Mouse (Mus musculus): ENCODE data around the gene Acp7. TPM values are rescaled to one million over a fixed set of nuclear protein-coding genes. Genes with fewer than 3 reads are reported as not detected.
A peak's percentile ranks its signal among the peaks of the same experiment; 100 is the strongest.

Gene Acp7
- polyA plus RNA-seq, 1 experiment from 2014 or later: not detected

GRCm38 (mm10) chr7:28645947-28646475 lies 14.9 kb upstream of the Acp7 start:
- no peak overlapping the region for H3K4me2 ChIP-seq (ENCODE audit: low read depth, low read length)
- no peaks in the 10 kb centered on the region for H3K27me3 ChIP-seq (ENCODE audit: insufficient read depth, low read length)
- H3K9ac ChIP-seq (replicated peaks): no peak overlapping the region
- no peaks in the 10 kb centered on the region for H3K36me3 ChIP-seq (replicated peaks; ENCODE audit: insufficient read depth, low read length)
- H3K4me1 ChIP-seq (ENCODE audit: insufficient read depth): no peaks in the 10 kb centered on the region
- 63% methylated on average over 2 of the region's 2 CpGs for WGBS (ENCODE audit: insufficient replicate concordance)
- no peaks in the 10 kb centered on the region for H3K9me3 ChIP-seq (ENCODE audit: low read length)
- peak; percentile 96 for ATAC-seq
- H3K4me3 ChIP-seq (ENCODE audit: low read depth, low read length): no peak overlapping the region
- peak; percentile 35 for DNase-seq
- peak overlapping the region; percentile 50; the same call in 1 of the 2 replicates for H3K27ac ChIP-seq (ENCODE audit: low read depth)
- TF ChIP-seq EP300 (IDR thresholded peaks at IDR 0.05; ENCODE audit: low read depth) (peak; percentile 85), CTCF (IDR thresholded peaks at IDR 0.05; ENCODE audit: low read depth) (no peak)

DNA sequence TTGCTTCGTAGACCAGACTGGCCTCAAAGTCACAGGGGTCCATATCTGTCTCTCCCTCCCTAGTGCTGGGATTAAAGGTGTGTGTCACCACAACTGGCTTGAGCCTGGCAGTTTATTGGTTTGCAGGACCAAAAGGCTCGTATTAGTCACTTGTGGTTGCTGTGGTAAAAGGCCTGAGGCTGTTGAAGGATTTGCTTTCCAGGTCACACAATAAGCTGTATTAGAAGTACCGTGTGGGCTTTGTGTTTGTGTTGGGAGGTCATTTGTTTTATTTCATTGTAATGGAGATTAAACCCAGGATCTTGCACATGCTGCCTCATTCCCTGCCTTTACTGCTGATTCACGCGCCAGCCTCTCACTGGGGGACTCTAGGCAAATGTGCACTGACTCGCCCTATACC lies 14.2 kb upstream of the Acp7 start:
- H3K27ac ChIP-seq (ENCODE audit: low read depth): 0 out of 2 replicates have a peak overlapping the region, but pooled peaks have one; percentile 41
- no peaks in the 10 kb centered on the region for H3K9me3 ChIP-seq (ENCODE audit: low read length)
- TF ChIP-seq EP300 (IDR thresholded peaks at IDR 0.05; ENCODE audit: low read depth) (no peak), CTCF (IDR thresholded peaks at IDR 0.05; ENCODE audit: low read depth) (no peak)
- no peak overlapping the region for H3K4me3 ChIP-seq (ENCODE audit: low read depth, low read length)
- H3K4me1 ChIP-seq (ENCODE audit: insufficient read depth): no peaks in the 10 kb centered on the region
- WGBS (ENCODE audit: insufficient replicate concordance): 80% methylated on average over 6 of the region's 6 CpGs
- H3K4me2 ChIP-seq (ENCODE audit: low read depth, low read length): no peak overlapping the region
- H3K9ac ChIP-seq (replicated peaks): no peak overlapping the region
- H3K27me3 ChIP-seq (ENCODE audit: insufficient read depth, low read length): no peaks in the 10 kb centered on the region
- ATAC-seq (no peak), DNase-seq (no peak)
- no peaks in the 10 kb centered on the region for H3K36me3 ChIP-seq (replicated peaks; ENCODE audit: insufficient read depth, low read length)

DNA sequence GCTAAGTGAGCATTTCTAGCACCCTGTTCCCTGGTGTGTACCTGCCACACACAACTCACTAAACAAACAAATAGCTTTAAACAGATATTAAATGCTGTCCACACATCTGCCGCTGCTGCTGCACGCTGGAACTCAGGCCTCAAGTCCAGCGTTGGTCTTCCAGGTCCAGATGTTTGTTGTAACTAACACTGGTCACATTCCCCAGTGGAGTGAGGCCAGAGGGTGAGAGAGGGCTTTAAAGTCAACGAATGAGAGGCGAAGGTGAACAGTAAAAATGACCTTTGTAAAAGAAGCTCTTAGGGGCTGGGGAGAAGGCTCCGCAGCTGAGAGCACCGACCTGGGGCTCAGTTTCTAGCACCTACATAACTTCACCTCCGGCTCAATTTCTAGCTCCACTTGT lies 10.4 kb upstream of the Acp7 start:
- Histone ChIP-seq H3K9me3 (ENCODE audit: low read length) (no peaks in the 10 kb centered on the region), H3K9ac (replicated peaks) (no peak overlapping the region), H3K4me1 (ENCODE audit: insufficient read depth) (0 out of 2 replicates have a peak, but pooled peaks cover 2% of the 10 kb centered on the region), H3K4me3 (ENCODE audit: low read depth, low read length) (no peak overlapping the region), H3K27me3 (ENCODE audit: insufficient read depth, low read length) (no peaks in the 10 kb centered on the region), H3K27ac (ENCODE audit: low read depth) (no peak overlapping the region), H3K36me3 (replicated peaks; ENCODE audit: insufficient read depth, low read length) (no peaks in the 10 kb centered on the region), H3K4me2 (ENCODE audit: low read depth, low read length) (no peak overlapping the region)
- 64% methylated on average over 8 of the region's 8 CpGs for WGBS (ENCODE audit: insufficient replicate concordance)
- no peak for TF ChIP-seq EP300 (IDR thresholded peaks at IDR 0.05; ENCODE audit: low read depth)
- TF ChIP-seq CTCF (IDR thresholded peaks at IDR 0.05; ENCODE audit: low read depth): no peak
- no peak for ATAC-seq
- DNase-seq: no peak

DNA sequence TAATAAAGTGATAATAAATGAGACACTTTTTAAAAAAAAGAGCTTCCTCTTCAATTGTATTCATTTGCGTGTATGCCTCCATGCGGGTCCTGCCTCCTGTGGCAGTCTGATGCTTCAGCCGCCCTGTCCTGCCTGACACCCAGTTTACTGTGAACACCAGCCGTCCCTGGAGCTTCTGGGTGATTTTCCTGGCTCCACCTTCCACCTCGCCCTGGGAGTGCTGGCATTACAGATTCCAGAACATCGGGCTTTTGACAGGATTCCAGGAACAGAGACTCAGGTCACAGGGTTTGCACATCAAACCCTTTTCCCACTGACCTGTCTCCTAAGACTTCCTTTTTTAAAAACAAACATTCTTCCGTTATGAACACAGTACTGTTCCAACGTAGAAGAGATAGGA lies 6.4 kb upstream of the Acp7 start:
- H3K4me3 ChIP-seq (ENCODE audit: low read depth, low read length): no peak overlapping the region
- H3K4me2 ChIP-seq (ENCODE audit: low read depth, low read length): no peak overlapping the region
- TF ChIP-seq EP300 (IDR thresholded peaks at IDR 0.05; ENCODE audit: low read depth): no peak
- H3K27me3 ChIP-seq (ENCODE audit: insufficient read depth, low read length): no peaks in the 10 kb centered on the region
- no peak overlapping the region for H3K9ac ChIP-seq (replicated peaks)
- no peaks in the 10 kb centered on the region for H3K36me3 ChIP-seq (replicated peaks; ENCODE audit: insufficient read depth, low read length)
- H3K4me1 ChIP-seq (ENCODE audit: insufficient read depth): 0 out of 2 replicates have a peak, but pooled peaks cover 2% of the 10 kb centered on the region
- 14% methylated on average over 8 of the region's 8 CpGs for WGBS (ENCODE audit: insufficient replicate concordance)
- DNase-seq: no peak
- no peaks in the 10 kb centered on the region for H3K9me3 ChIP-seq (ENCODE audit: low read length)
- no peak for ATAC-seq
- no peak overlapping the region for H3K27ac ChIP-seq (ENCODE audit: low read depth)

DNA sequence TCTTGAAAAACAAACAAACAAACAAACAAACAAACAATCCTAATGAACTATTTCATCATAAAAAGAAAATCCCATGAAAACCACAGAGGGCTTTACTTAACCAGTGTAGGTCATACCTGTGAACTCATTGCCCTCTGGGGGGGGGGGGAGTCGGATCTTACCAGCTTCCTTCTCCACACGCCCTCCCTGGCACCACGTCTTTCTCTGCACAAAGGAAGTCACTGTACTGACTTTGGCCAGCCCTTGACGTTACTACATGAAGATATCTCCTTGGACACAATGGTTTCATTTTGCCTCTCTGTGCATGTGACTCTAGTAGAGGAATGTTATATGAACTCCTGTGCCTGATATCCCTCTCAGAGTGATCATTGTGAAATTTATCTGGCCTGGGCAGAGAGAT lies 3.0 kb upstream of the Acp7 start:
- 38% methylated on average over 3 of the region's 4 CpGs for WGBS (ENCODE audit: insufficient replicate concordance)

DNA sequence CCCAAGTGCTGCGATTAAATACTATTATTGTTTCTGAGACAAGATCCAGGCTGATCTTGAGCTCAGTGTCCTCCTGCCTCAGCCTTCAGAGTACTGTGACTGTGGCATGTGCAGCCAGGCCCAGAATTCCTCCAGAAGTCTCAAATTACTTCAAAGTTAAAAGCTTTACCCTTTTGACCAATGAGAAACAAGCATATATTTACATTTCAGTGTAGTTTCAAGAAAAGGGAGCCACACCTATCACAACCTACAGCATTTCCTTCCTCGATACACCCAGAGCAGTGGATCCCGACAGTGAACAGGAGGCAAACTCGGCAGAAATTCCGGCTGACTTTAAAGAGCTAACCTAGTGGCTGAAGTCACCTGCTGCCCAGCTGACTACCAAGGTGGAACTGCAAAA lies 6.3 kb downstream of the Acp7 start:
- no peak overlapping the region for H3K4me3 ChIP-seq (ENCODE audit: low read depth, low read length)
- peaks cover 8% of the 10 kb centered on the region for H3K27me3 ChIP-seq (ENCODE audit: insufficient read depth, low read length)
- H3K4me1 ChIP-seq (ENCODE audit: insufficient read depth): no peaks in the 10 kb centered on the region
- no peaks in the 10 kb centered on the region for H3K9me3 ChIP-seq (ENCODE audit: low read length)
- DNase-seq (no peak), ATAC-seq (no peak)
- no peak overlapping the region for H3K9ac ChIP-seq (replicated peaks)
- no peak overlapping the region for H3K27ac ChIP-seq (ENCODE audit: low read depth)
- no peak for TF ChIP-seq EP300 (IDR thresholded peaks at IDR 0.05; ENCODE audit: low read depth)
- TF ChIP-seq CTCF (IDR thresholded peaks at IDR 0.05; ENCODE audit: low read depth): no peak
- 57% methylated on average over 5 of the region's 5 CpGs for WGBS (ENCODE audit: insufficient replicate concordance)
- no peak overlapping the region for H3K4me2 ChIP-seq (ENCODE audit: low read depth, low read length)
- H3K36me3 ChIP-seq (replicated peaks; ENCODE audit: insufficient read depth, low read length): no peaks in the 10 kb centered on the region

More for the DNA sequence above, 3.0 kb upstream of the Acp7 start:
- TF ChIP-seq EP300 (IDR thresholded peaks at IDR 0.05; ENCODE audit: low read depth): no peak
- Histone ChIP-seq H3K27ac (ENCODE audit: low read depth) (no peak overlapping the region), H3K27me3 (ENCODE audit: insufficient read depth, low read length) (peaks cover 25% of the 10 kb centered on the region), H3K9me3 (ENCODE audit: low read length) (no peaks in the 10 kb centered on the region), H3K4me1 (ENCODE audit: insufficient read depth) (0 out of 2 replicates have a peak, but pooled peaks cover 2% of the 10 kb centered on the region), H3K9ac (replicated peaks) (no peak overlapping the region), H3K4me3 (ENCODE audit: low read depth, low read length) (no peak overlapping the region), H3K36me3 (replicated peaks; ENCODE audit: insufficient read depth, low read length) (no peaks in the 10 kb centered on the region), H3K4me2 (ENCODE audit: low read depth, low read length) (no peak overlapping the region)
- DNase-seq (no peak), ATAC-seq (no peak)
